Mouse (Mus musculus) embryonic facial prominence, embryonic 11.5 days (tissue): ENCODE data around the gene Erich2. TPM values are rescaled to one million over a fixed set of nuclear protein-coding genes. Genes with fewer than 3 reads are reported as not detected.

Source experiments
- ATAC-seq: fragments of 200-750 bp; cut with Nextera tagmentation; replicated peaks from 2 replicates; pipeline ENCODE4 v1.8.0; 2017; ENCODE audit warnings: low read depth; ENCODE audit not compliant: insufficient number of reproducible peaks, low FRiP score, low TSS enrichment
- DNase-seq: peaks from one replicate; pipeline ENCODE4 v3.0.0-alpha.2; 2015; ENCODE audit warnings: low spot score
- H3K27ac ChIP-seq: fragments of 300-500 bp; sonication (generic); replicated peaks from 2 replicates; pipeline ENCODE4 v1.5.1; 2014; ENCODE audit warnings: mild to moderate bottlenecking, low read depth, low read length, control low read depth
- H3K27me3 ChIP-seq: fragments of 300-500 bp; sonication (generic); 2 replicates; pipeline ENCODE4 v1.6.1; 2014; ENCODE audit warnings: mild to moderate bottlenecking, low read length, moderate library complexity, mixed read lengths; ENCODE audit not compliant: control insufficient read depth, insufficient read depth
- H3K36me3 ChIP-seq: fragments of 300-500 bp; sonication (generic); replicated peaks from 2 replicates; pipeline ENCODE4 v1.6.1; 2014; ENCODE audit warnings: low read depth, mild to moderate bottlenecking, low read length, moderate library complexity, mixed read lengths; ENCODE audit not compliant: control insufficient read depth, insufficient read depth
- H3K4me1 ChIP-seq: fragments of 300-500 bp; sonication (generic); 2 replicates; pipeline ENCODE4 v1.6.1; 2014; ENCODE audit warnings: low read length, mixed read lengths; ENCODE audit not compliant: control insufficient read depth, insufficient read depth
- H3K4me2 ChIP-seq: fragments of 300-500 bp; sonication (generic); 2 replicates; pipeline ENCODE4 v1.6.1; 2014; ENCODE audit warnings: low read depth, mild to moderate bottlenecking, control low read depth, low read length, moderate library complexity
- H3K4me3 ChIP-seq: fragments of 300-500 bp; sonication (generic); 2 replicates; pipeline ENCODE4 v1.5.1; 2014; ENCODE audit warnings: low read depth, low read length, control low read depth
- H3K9ac ChIP-seq: fragments of 300-500 bp; sonication (generic); replicated peaks from 2 replicates; pipeline ENCODE4 v1.6.1; 2014; ENCODE audit warnings: mild to moderate bottlenecking, control low read depth, low read length
- H3K9me3 ChIP-seq: fragments of 300-500 bp; sonication (generic); replicated peaks from 2 replicates; pipeline ENCODE4 v1.6.1; 2016; ENCODE audit warnings: mild to moderate bottlenecking, low read length, inconsistent platforms, mixed read lengths; ENCODE audit not compliant: control insufficient read depth
- WGBS: fragments of 180-500 bp; shearing (Covaris S2); extraction: QIAGEN DNeasy Blood & Tissue Kit; methylation state at CpG from one replicate; pipeline ENCODE4 v1.1.7; 2014; 5-methylcytosine and 5-hydroxymethylcytosine counted together
- polyA plus RNA-seq: library from polyadenylated mRNA; unstranded; fragments of >200 nt; fragmentation: Nextera tagmentation; extraction: Ambion mirVana; gene quantifications from 2 replicates; pipeline ENCODE4 v1.2.1, GENCODE M21; 2014

The Erich2 gene
- polyA plus RNA-seq, 1 experiment from 2014 or later = 1.4 TPM

DNA sequence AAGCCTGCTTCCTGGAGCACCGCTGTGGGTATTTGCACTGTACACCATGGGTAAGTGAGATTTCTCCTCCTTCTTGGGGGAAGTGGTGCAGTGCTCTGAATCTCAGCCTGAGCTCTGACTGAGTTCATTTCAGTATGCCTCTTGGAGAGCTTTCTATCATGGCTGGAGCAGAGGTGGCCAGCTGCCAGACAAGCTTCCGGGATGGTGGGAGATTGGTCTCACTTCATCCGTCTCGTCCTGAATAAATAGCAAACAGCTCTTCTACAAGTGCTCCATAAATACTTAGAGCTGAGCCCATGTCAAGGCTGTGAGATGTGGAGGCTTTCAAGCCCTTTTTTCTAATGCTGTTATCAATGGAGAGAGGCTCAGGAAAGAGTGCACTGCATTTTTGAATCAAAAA lies 63.1 kb downstream of the Erich2 start:
- 75% methylated on average over 4 of the region's 4 CpGs for WGBS
- Histone ChIP-seq H3K4me2 (no peak overlapping the region), H3K27me3 (peaks cover 29% of the 10 kb centered on the region), H3K4me1 (peaks cover 5% of the 10 kb centered on the region; the same call in 1 of the 2 replicates), H3K36me3 (no peaks in the 10 kb centered on the region), H3K27ac (no peak overlapping the region), H3K4me3 (no peak overlapping the region), H3K9ac (no peak overlapping the region), H3K9me3 (no peaks in the 10 kb centered on the region)
- no peak for DNase-seq
- ATAC-seq = no peak

GRCm38 (mm10) chr2:70572251-70572650 lies 63.6 kb downstream of the Erich2 start:
- H3K27me3 ChIP-seq = peaks cover 27% of the 10 kb centered on the region
- DNase-seq = no peak
- ATAC-seq = no peak

DNA sequence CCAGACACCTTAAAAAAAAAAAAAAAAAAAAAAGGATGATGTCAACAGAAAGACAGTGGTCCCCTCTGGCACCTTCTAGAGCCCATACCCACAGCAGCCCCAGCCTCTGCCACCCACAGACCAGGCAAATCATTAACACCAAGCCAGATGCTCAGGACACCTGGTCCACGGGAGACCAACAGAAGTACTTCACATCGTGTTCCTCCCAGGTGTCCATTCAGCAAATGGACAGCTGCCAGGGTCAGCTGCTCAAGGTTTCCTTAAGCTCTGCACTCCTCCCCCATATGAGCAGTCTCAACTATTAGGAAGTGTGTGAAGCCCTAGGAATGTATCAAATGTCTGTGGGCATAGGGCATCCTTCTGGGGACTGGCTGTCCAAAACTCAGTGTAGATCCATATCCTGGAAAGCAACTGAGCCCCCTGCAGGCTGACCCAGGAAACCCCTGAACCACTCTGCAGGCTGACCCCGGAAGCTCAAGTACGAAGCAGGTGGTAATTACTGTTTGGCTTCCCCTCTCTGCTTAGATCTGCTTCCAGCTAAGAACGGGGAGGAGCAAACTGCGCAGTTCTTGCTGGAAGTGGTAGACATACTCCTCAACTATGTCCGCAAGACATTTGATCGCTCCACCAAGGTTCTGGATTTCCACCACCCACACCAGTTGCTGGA lies 65.1 kb downstream of the Erich2 start:
- no peak overlapping the region for H3K4me3 ChIP-seq
- DNase-seq = no peak
- peaks cover 16% of the 10 kb centered on the region for H3K27me3 ChIP-seq
- H3K9me3 ChIP-seq = no peaks in the 10 kb centered on the region
- no peak overlapping the region for H3K4me2 ChIP-seq
- no peak for ATAC-seq
- H3K4me1 ChIP-seq = no peaks in the 10 kb centered on the region
- H3K9ac ChIP-seq = no peak overlapping the region
- no peaks in the 10 kb centered on the region for H3K36me3 ChIP-seq
- 75% methylated on average over 8 of the region's 8 CpGs for WGBS
- no peak overlapping the region for H3K27ac ChIP-seq

More at GRCm38 (mm10) chr2:70572251-70572650, 63.6 kb downstream of the Erich2 start:
- Histone ChIP-seq H3K9me3 (no peaks in the 10 kb centered on the region), H3K36me3 (no peaks in the 10 kb centered on the region), H3K27ac (no peak overlapping the region), H3K4me2 (no peak overlapping the region), H3K9ac (no peak overlapping the region), H3K4me1 (peaks cover 5% of the 10 kb centered on the region; the same call in 1 of the 2 replicates), H3K4me3 (no peak overlapping the region)
- 52% methylated on average over 9 of the region's 9 CpGs for WGBS

GRCm38 (mm10) chr2:70588200-70588599 lies 79.6 kb downstream of the Erich2 start:
- Histone ChIP-seq H3K4me1 (no peaks in the 10 kb centered on the region), H3K27ac (no peak overlapping the region), H3K4me2 (no peak overlapping the region), H3K36me3 (no peaks in the 10 kb centered on the region), H3K9me3 (no peaks in the 10 kb centered on the region), H3K9ac (no peak overlapping the region), H3K4me3 (no peak overlapping the region), H3K27me3 (no peaks in the 10 kb centered on the region)
- WGBS = 87% methylated on average over 6 of the region's 6 CpGs
- ATAC-seq (no peak), DNase-seq (no peak)

Other genes with a start within 250 kb of the Erich2 start
- gene Sp5, start 33.9 kb upstream of the Erich2 start, polyA plus RNA-seq = 2.9 and 3.9 TPM in 2 replicates
- 2.0 and 2.1 TPM in 2 replicates for gene Gad1, start 44.3 kb downstream of the Erich2 start, polyA plus RNA-seq
- 156 and 163 TPM in 2 replicates for gene Gorasp2, start 152.8 kb downstream of the Erich2 start, polyA plus RNA-seq
- 3.8 and 3.9 TPM in 2 replicates for gene Gm26558, start 153.3 kb downstream of the Erich2 start, polyA plus RNA-seq